Mouse (Mus musculus) forebrain, embryonic 16.5 days (tissue): ENCODE measurements at regions not wholly inside any gene's neighbourhood (a gene's known extent, or its start where the extent isn't known, plus 50 kb on each side); places are given as distances from the start of the nearest gene placed in this dataset.
A peak's percentile ranks its signal among the peaks of the same experiment; 100 is the strongest.
"Not testable (repeated sequence)": the region's sequence is repeated elsewhere in the genome, so short reads cannot be mapped to it uniquely, and the experiment has no call there.

ENCODE experiments used
- ATAC-seq: fragments of 200-750 bp; cut with Nextera tagmentation; 2 replicates; pipeline ENCODE4 v1.8.0; 2017; ENCODE audit warnings: mild to moderate bottlenecking, moderate library complexity
- H3K27ac ChIP-seq: fragments of 300-500 bp; sonication (generic); 2 replicates; pipeline ENCODE4 v1.5.1; 2014; ENCODE audit warnings: low read length, control low read depth
- H3K27me3 ChIP-seq: fragments of 300-500 bp; sonication (generic); replicated peaks from 2 replicates; pipeline ENCODE4 v1.6.1; 2014; ENCODE audit warnings: low read length; ENCODE audit not compliant: control insufficient read depth, insufficient read depth
- H3K36me3 ChIP-seq: fragments of 300-500 bp; sonication (generic); 2 replicates; pipeline ENCODE4 v1.6.1; 2014; ENCODE audit not compliant: control insufficient read depth, insufficient read depth
- H3K4me1 ChIP-seq: fragments of 300-500 bp; sonication (generic); replicated peaks from 2 replicates; pipeline ENCODE4 v1.6.1; 2014; ENCODE audit warnings: low read length; ENCODE audit not compliant: control insufficient read depth, insufficient read depth
- H3K4me2 ChIP-seq: fragments of 300-500 bp; sonication (generic); 2 replicates; pipeline ENCODE4 v1.6.1; 2014; ENCODE audit warnings: mild to moderate bottlenecking, low read length, control low read depth
- H3K4me3 ChIP-seq: fragments of 300-500 bp; sonication (generic); replicated peaks from 2 replicates; pipeline ENCODE4 v1.5.1; 2014; ENCODE audit warnings: mild to moderate bottlenecking, low read length, control low read depth
- H3K9ac ChIP-seq: fragments of 300-500 bp; sonication (generic); replicated peaks from 2 replicates; pipeline ENCODE4 v1.6.1; 2014; ENCODE audit warnings: low read depth, low read length, control low read depth
- H3K9me3 ChIP-seq: fragments of 300-500 bp; sonication (generic); 2 replicates; pipeline ENCODE4 v1.6.1; 2016; ENCODE audit warnings: low read length; ENCODE audit not compliant: control insufficient read depth
- WGBS: fragments of 180-500 bp; shearing (Covaris S2); extraction: QIAGEN DNeasy Blood & Tissue Kit; methylation state at CpG from one replicate; pipeline ENCODE4 v1.1.7; 2014; 5-methylcytosine and 5-hydroxymethylcytosine counted together

- ATAC-seq = no peak
- Histone ChIP-seq H3K27me3 (no peaks in the 10 kb centered on the region), H3K9me3 (peaks cover 7% of the 10 kb centered on the region; the same call in 1 of the 2 replicates), H3K4me1 (no peaks in the 10 kb centered on the region), H3K36me3 (no peaks in the 10 kb centered on the region), H3K4me2 (no peak overlapping the region), H3K4me3 (no peak overlapping the region), H3K9ac (no peak overlapping the region), H3K27ac (no peak overlapping the region)
- WGBS = 24% methylated on average over 2 of the region's 2 CpGs
Measured at GRCm38 (mm10) chr8:5439054-5439453, 333.9 kb upstream of the Slc10a2 start.

GRCm38 (mm10) chr8:5428303-5428971 is 323.3 kb upstream of the Slc10a2 start:
- no peak overlapping the region for H3K4me2 ChIP-seq
- H3K9ac ChIP-seq = no peak overlapping the region
- H3K27ac ChIP-seq = no peak overlapping the region
- H3K36me3 ChIP-seq = no peaks in the 10 kb centered on the region
- no peaks in the 10 kb centered on the region for H3K9me3 ChIP-seq
- no peak overlapping the region for H3K4me3 ChIP-seq
- no peaks in the 10 kb centered on the region for H3K27me3 ChIP-seq
- ATAC-seq = no peak
- no peaks in the 10 kb centered on the region for H3K4me1 ChIP-seq
- 79% methylated on average over 3 of the region's 3 CpGs for WGBS

DNA sequence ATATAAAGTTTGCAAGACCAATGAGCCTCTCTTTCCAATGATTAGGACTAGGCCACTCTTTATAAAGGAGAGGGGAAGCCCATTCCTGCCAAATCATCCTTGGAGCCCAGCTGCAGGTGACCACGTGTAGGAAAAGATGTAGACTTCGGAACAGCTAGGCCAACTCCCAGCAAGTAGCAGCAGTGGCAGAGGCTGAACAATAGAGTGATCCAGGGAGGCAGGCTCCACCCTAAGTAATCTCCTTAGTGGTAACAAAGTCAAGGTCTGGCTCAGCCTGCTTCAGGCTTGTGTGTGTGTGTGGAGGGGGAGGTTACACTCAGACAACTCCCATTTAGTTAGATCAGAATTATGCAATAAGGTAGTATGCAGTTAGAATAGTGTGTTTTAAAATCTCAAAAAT is 311.7 kb upstream of the Slc10a2 start:
- H3K27ac ChIP-seq, H3K9me3 ChIP-seq, H3K27me3 ChIP-seq, H3K9ac ChIP-seq, H3K4me3 ChIP-seq, H3K4me1 ChIP-seq, H3K4me2 ChIP-seq, ATAC-seq, H3K36me3 ChIP-seq: not testable (repeated sequence)
- 22% methylated on average over 2 of the region's 2 CpGs for WGBS

- H3K27ac ChIP-seq = no peak overlapping the region
- H3K9me3 ChIP-seq = no peaks in the 10 kb centered on the region
- no peak for ATAC-seq
- WGBS = 92% methylated on average over 2 of the region's 2 CpGs
- no peaks in the 10 kb centered on the region for H3K27me3 ChIP-seq
- H3K4me2 ChIP-seq = no peak overlapping the region
- no peaks in the 10 kb centered on the region for H3K4me1 ChIP-seq
- H3K9ac ChIP-seq = no peak overlapping the region
- no peaks in the 10 kb centered on the region for H3K36me3 ChIP-seq
- no peak overlapping the region for H3K4me3 ChIP-seq
Measured at GRCm38 (mm10) chr8:5384851-5385250, 279.7 kb upstream of the Slc10a2 start.

DNA sequence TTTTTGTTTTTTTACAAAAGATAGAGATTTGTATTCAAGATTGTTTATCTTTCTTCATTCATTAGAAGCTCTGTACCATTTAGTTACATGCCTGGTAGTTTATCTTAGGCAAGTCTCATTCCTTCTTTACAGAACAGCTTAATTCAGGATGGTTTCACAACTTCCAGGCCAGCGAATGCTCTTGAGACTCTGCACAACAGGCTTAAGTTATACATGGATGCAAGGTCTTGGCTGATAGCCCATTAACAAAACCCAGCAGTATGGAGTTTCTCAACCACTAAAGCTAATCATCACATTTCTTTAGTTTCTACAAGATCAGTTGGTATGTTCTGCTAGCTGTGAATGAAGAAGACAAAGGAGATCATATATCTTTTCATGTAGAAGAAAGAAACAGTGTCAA is 272.9 kb upstream of the Slc10a2 start:
- Histone ChIP-seq H3K27me3 (no peaks in the 10 kb centered on the region), H3K36me3 (no peaks in the 10 kb centered on the region), H3K4me2 (no peak overlapping the region), H3K4me3 (no peak overlapping the region), H3K27ac (no peak overlapping the region), H3K9ac (no peak overlapping the region), H3K9me3 (no peaks in the 10 kb centered on the region), H3K4me1 (no peaks in the 10 kb centered on the region)
- WGBS = 84% methylated on average over 1 of the region's 1 CpGs
- no peak for ATAC-seq

GRCm38 (mm10) chr8:5339953-5340352 is 234.8 kb upstream of the Slc10a2 start:
- Histone ChIP-seq H3K36me3 (no peaks in the 10 kb centered on the region), H3K27me3 (no peaks in the 10 kb centered on the region), H3K9ac (no peak overlapping the region), H3K9me3 (no peaks in the 10 kb centered on the region), H3K27ac (no peak overlapping the region), H3K4me1 (no peaks in the 10 kb centered on the region), H3K4me3 (no peak overlapping the region), H3K4me2 (no peak overlapping the region)
- ATAC-seq = no peak

GRCm38 (mm10) chr8:5314594-5314993 is 209.4 kb upstream of the Slc10a2 start:
- no peak overlapping the region for H3K4me2 ChIP-seq
- WGBS = 70% methylated on average over 1 of the region's 1 CpGs
- H3K9me3 ChIP-seq = no peaks in the 10 kb centered on the region
- H3K27me3 ChIP-seq = no peaks in the 10 kb centered on the region
- no peaks in the 10 kb centered on the region for H3K4me1 ChIP-seq
- no peak overlapping the region for H3K27ac ChIP-seq
- no peak overlapping the region for H3K4me3 ChIP-seq
- ATAC-seq = no peak
- no peak overlapping the region for H3K9ac ChIP-seq
- H3K36me3 ChIP-seq = no peaks in the 10 kb centered on the region

DNA sequence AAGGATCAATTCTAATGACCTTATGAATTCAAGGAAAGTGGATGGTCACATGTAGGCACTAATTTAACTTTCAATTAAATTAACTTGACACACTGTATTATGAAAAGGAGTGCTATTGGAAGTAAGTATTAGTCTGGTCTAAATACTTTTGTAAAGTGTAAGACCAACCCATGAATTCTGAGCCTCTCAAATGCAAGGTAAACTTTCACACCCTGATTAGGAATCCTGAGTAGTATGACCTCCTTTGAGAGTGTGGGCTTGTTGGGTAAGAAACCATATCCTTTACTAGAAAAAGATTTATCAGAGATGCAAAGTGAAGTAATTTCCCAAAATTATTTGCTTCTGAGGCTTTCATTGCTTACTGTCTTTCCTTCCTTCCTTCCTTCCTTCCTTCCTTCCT is 194.8 kb upstream of the Slc10a2 start:
- Histone ChIP-seq H3K4me2 (no peak overlapping the region), H3K4me3 (no peak overlapping the region), H3K36me3 (no peaks in the 10 kb centered on the region), H3K9ac (no peak overlapping the region), H3K9me3 (no peaks in the 10 kb centered on the region), H3K27me3 (no peaks in the 10 kb centered on the region), H3K27ac (no peak overlapping the region), H3K4me1 (no peaks in the 10 kb centered on the region)
- ATAC-seq = no peak

DNA sequence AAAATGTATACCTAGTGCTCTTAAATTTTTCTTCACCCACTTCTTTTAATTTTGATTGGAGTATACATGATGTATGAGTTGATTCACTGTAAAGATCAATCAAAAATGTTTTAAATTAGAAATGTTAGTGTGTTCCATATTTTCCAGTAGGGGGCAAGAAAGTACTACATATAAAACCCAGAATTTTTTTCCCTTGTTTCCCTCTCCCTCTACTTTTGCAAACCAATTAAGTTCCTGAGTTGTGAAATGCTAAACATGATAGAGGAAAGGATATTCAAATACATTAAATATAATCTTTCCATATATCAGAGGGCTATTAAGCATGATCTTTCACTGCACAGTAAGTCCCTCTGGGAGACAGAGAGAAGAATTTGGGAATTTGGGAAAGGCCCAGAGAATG is 192.0 kb upstream of the Slc10a2 start:
- Histone ChIP-seq H3K4me2 (no peak overlapping the region), H3K27me3 (no peaks in the 10 kb centered on the region), H3K36me3 (no peaks in the 10 kb centered on the region), H3K27ac (no peak overlapping the region), H3K4me3 (no peak overlapping the region), H3K9ac (no peak overlapping the region), H3K9me3 (no peaks in the 10 kb centered on the region), H3K4me1 (no peaks in the 10 kb centered on the region)
- ATAC-seq = peak; percentile 45; the same call in 1 of the 2 replicates

GRCm38 (mm10) chr8:5285708-5286161 is 180.6 kb upstream of the Slc10a2 start:
- no peak overlapping the region for H3K4me2 ChIP-seq
- 54% methylated on average over 5 of the region's 5 CpGs for WGBS
- no peaks in the 10 kb centered on the region for H3K4me1 ChIP-seq
- H3K9ac ChIP-seq = no peak overlapping the region
- no peaks in the 10 kb centered on the region for H3K36me3 ChIP-seq
- ATAC-seq = no peak
- H3K4me3 ChIP-seq = no peak overlapping the region
- H3K9me3 ChIP-seq = no peaks in the 10 kb centered on the region
- no peaks in the 10 kb centered on the region for H3K27me3 ChIP-seq
- no peak overlapping the region for H3K27ac ChIP-seq
